Mouse (Mus musculus): ENCODE measurements around the gene Cenpj.

Cenpj gene

DNA sequence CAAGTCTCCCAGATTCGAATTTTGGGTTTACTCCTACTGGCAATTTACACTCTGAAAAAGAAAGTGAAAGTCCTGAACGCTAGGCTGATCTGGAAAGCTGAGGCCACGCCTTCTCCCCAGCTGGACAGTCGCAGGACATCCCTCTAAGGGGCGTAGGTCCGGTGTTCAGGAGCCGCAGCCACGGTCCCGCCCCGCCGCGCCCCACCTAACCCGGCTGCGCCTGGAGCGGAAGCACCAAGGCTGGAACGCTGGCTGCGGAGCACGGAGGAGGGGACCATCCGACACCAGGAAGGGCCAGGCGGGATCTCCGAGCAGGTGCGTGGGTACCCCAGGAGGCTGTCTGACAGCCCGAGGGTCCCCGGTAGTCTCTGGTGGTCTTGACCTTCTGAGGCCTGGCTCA is at the start of gene Cenpj, which contains the start of gene Parp4:
Gene Cenpj, minus strand, starts transcription at position 10 of the 400 bp plus-strand sequence.
Gene Parp4, plus strand, starts transcription at position 204 of the 400 bp plus-strand sequence.
- DNase-seq (ENCODE audit: low spot score) = peak; percentile 56

DNA sequence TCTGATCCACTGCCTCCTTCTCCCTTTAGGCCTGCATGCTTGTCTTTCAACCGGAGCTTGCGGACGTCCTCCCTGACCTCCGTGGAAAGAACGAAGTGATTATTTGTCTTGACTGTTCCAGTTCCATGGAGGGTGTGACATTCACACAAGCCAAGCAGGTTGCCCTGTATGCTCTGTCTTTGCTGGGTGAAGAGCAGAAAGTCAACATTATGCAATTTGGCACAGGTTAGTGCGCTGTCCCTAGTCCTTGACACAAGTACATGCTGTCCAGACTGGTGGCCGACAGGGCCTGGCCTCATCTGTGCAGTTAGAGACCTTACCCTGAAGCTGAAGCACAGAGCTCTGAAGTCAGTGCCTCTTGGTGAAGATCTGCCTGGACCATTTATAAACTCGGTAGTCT is 45.2 kb upstream of the Cenpj start:
- DNase-seq (ENCODE audit: low spot score) = no peak

DNA sequence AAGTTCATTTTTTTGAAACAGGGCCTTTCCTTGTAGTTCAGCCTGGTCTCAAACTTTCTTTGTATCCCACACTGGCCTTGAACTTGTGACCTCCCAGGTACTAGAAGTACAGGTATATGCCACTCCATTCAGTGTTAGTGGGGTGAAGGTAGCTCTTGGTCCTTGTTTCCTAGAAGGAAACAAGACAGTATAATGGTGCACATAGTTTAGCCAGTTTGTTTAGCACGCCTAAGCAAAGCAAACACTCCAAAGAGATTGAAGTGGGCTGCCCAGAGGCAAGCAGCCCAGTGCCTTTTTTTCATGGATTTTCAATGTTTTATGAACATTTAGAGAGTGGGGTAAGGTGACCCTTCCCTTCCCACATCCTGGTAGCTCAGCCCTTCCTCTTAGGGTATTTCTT is 42.2 kb upstream of the Cenpj start:
- no peak for DNase-seq (ENCODE audit: low spot score)

DNA sequence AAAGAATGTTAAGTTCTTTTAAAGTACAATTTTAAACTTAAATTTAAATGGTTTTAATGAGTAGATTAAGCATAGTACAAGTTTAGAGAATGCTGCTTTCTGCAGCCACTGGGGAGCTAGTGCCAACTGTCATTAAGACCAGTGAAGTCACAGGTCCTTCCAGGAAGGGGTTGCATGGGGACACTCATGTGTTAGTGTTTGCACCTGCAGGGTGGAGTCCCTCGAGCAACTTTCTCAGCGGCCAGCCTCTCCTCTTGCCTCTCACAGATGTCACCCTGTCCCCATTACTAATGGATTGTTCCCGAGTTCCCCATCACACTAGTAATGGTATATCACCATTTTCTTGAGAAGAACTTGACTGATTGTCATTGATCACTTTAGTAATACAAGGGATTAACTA is 38.0 kb upstream of the Cenpj start:
- no peak for DNase-seq (ENCODE audit: low spot score)

DNA sequence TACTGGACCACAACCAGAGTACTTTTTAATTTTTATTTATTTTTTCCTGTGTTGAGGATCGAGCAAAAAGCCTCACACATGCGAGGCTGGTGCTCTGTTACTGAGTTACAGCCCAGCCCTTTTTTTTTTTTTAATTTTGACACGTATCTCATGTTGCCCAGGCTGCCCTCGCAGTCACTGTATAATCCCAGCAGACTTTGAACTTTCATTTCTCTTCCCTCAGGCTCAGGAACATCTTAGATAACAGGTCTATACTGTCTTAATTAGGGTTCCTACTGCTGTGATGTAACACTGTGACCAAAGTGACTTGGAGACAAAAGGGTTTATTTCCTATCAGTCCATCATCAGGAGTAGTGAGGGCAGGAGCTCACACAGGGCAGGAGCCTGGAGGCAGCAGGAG is 29.9 kb upstream of the Cenpj start:
- no peak for DNase-seq (ENCODE audit: low spot score)

DNA sequence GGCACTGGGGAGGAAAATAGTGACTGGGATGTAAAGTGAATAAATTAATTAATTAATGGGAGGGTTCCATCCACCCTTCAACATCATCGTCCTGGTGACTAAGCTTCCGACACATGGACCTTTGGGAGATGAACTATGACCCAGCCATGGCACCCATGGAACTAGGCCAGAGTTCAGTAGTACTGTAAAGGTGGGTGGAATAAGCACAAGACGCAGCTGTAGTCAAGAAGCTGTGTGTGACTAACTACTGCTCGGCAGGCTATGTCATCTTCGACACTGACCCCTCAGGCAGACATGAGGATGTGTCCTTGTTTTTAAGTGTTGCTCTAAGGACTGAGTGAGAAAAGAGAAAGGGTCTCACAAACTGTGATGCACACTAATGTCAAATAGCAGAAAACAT is 29.2 kb upstream of the Cenpj start:
- no peak for DNase-seq (ENCODE audit: low spot score)

DNA sequence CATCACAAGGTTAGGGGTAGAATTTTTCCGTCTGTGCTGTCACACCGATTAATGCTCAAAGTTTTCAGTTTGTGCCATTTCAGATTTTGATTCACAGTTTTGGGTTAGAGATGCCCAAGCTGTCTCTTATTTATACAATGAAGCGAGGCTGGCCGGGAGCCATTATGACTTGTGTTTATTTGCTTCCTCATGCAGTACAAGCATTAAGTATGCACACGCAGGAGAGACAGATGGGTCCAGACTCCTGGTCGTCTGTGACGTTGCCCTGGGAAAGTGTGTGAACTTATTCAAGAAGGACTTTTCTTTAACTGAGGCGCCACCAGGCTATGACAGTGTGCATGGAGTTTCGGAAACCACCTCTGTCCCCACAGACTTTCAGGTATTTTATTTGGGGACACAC is 26.8 kb upstream of the Cenpj start:
- DNase-seq (ENCODE audit: low spot score) = no peak

DNA sequence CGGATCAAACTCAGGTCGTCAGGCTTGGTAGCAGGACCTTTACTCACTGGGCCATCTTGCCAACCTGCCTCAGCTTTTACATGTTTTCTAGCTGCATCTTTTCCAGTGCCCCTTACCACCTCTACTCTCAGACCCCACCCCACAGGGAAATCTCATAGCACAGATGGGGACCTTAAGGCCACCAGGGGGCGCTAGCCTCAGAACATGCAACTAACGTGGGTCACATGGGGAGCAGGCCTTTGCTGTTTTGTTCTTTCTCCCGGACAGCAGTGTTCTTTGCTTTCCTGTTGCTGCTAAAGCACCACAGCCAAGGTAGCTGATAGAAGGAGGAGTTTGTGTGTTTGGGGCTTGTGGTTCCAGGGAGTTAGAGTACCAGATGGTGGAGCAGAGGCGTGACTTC is 23.5 kb upstream of the Cenpj start:
- no peak for DNase-seq (ENCODE audit: low spot score)

DNA sequence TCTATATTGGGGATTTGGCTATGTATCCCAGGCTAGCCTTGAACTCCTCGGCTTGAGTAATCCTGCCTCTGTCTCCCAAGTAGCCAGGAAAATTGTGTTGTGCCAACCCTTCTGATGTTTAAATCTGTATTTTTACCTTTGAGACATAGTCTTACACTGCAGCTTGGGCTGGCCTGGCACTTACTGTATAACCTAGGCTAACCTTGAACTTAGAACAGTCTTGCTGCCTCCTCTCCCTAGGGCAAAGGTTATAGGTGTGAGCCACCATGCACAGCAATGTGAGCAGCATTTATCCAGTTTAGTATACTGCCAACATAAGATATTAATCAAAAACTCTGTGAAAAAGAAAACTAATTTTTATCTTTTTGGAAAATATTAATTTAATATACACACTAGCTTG is 19.6 kb upstream of the Cenpj start:
- no peak for DNase-seq (ENCODE audit: low spot score)

DNA sequence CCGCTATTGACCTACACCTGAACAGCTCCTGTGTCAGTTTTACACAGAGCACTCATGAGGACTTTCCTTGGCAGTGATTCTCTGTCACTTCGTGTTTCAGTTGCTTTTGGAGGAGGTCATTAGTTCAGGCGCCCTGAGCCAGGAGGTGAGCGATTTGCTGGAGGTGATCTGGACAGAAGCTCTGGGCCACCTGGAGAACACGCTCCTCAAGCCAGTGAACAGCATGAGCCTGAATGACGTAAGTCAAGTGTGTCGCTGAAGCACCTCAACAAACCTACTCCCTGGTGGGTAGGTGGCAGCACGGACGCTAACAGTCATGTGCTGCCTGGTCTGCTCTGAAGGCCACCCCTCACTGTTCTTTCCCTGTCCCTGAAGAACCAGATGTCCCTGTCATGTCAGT is 17.0 kb upstream of the Cenpj start:
- DNase-seq (ENCODE audit: low spot score) = no peak

DNA sequence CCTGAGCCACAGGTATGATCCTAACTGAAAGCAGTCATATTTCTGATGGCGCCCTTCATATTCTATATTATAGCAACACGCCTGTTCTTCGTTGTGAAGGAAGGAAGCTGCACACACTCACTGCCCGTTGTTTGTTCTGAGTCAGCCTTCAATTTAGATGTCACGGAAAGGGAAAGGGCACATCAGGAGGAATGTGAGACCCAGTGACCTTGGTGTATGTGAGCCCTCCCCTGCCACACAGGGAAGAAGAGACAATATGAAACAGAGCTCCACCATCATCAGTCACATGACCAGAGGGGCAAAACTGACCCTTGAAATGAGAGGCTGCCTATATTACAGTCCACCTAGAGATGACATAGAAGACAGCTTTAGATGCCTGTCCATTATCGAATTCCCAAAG is 7.1 kb upstream of the Cenpj start:
- DNase-seq (ENCODE audit: low spot score) = no peak

DNA sequence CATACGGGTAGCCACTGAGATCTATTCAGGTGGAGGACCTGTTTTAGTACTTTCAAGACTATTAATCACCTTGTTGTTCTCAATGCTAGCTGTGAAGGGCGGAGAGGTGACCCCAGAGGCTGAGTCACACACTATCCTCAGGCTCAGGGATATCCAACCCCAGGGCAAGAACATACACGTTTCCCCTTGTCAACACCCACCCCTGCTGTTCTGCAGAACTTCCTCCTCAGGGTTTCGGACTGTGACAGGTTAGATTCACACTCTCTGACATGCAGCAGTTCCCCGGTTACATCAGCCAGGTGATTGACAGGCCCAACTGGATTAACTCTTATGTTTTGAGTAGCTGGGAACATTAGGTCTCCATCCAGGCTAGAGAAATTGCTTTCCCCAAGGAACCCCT is 5.9 kb upstream of the Cenpj start:
- no peak for DNase-seq (ENCODE audit: low spot score)

DNA sequence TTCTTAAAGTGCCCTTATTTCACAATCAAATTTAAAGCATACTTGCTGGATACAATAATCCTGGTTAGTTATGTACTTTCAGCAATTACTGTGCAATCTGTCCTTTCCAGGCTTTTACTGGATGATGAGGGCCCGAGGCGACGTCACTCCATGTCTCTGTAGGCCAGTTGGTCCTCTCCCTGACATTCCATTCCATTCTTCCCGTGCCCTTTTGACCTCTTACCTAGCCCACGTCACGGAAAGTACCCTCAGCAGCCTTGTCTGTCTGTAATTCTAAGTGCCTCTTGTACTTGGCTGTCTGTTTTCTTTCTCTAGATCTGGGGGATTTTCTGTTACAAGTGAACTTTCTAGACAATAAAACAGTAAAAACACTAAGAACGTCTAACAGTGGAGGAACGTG is 3.8 kb upstream of the Cenpj start:
- DNase-seq (ENCODE audit: low spot score) = no peak

DNA sequence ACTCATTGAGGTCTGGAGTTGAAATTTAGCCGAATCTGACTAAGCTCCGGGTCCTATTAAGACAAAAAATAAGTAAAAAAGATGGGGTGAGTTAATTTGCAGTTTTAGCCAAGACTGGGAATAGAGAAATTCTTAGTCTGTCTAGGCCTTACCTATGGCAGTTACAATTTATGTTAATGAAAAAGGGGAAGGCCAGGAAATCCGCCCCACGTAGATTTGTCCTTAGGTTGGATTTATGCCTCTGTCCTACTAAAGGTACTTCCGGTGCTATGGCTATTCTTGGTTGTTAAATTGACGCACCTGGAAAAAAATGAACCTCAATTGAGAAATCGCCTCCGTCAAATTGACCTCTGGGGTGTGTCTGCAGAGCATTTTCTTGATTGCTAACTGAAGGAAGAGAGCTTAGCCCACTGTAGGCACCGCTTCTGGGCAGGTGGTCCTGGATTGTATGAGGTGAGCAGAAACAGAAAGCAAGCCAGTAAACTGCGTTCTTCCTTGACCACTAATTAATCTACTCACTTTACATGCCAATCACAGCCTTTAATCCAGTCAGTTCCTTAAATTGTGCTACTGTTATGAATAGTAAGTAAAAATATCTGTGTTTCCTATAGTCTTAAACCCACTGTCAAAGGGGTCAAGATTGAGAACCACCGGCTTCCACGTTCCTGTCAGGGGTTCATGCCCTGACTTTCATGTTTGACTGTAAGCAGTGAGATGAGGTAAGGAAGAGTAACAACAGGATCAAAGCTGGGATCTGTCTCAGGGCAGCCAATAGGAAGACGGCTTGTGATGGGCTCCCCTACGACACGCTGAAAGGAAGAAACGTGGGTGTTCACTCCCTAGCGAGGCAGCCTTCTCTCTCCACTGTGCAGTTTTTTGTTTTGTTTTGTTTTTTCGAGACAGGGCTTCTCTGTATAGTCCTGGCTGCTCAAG is 1.0 kb upstream of the Cenpj start:
- no peak for DNase-seq (ENCODE audit: low spot score)

DNA sequence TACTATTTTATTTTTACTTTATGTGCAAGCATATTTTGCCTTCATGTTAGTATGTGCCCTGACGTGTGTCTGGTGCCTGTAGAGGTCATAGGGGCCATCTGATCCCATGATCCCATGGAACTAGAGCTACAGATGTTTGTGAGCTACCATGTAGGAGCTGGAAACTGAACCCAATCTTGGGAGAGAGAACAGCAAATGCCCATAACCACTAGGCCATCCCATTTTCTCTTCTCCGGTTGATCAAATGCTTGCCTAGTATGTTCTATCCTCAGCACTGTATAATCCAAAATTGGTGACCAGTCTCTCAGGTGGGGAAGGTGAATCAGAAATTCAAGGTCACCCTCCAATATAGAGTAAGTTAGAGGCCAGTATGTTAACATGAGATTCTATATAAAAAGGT is 2.7 kb downstream of the Cenpj start:
- no peak for DNase-seq (ENCODE audit: low spot score)

DNA sequence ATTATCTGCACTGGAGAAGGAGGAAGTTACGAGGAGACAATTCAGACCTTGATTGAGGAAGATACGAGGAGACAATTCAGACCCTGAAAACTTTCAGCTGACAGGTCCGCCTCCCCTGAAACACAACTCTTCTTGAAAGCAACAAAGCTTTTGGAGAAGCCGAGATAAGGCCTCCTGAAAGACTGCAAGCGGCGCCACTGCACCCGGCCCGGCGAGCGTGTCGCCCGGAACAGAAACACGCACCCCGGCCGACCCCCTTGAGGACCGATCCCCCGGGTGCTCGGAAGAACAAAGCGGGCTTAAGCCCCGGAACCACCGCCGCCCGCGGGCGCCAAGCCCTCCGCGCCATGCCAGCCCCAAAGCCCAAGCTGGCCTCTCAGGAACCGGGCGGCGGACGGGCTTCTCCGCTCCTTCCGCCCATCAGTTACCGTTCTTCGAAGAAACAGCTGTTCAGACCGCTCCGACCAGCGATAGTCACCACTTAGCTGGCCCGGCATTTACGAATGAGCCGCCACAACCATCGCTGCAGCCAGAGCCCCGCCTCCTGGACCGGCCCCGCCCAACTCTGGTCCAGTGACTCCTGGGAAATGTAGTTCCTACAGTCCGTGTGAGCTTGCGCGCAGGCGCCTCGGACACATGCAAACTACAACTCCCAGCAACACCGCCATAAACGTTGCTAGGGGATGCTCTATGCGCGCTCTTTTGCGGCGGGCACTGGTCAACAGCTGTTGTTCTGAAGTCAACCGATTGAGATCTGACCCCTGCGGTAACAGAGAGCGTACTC is 3.7 kb downstream of the Cenpj start:
- DNase-seq (ENCODE audit: low spot score) = peak; percentile 63

DNA sequence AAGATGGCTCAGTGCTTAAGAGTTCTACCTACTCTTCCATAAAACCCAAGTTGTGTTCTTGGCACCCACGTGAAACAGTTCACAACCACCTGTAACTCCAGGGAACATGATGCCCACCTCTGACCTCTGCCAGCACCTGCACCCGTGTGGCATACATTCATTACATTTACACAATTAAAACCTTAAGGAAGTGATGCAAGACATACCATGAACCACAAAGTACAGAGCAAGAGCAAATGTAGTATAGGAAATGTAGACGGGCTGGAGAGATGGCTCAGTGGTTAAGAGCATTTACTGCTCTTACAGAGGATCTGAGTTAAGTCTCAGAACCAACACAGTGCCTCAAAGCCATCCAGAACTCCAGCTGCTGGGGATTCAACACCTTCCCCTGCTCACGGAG is 6.2 kb downstream of the Cenpj start:
- DNase-seq (ENCODE audit: low spot score) = no peak

DNA sequence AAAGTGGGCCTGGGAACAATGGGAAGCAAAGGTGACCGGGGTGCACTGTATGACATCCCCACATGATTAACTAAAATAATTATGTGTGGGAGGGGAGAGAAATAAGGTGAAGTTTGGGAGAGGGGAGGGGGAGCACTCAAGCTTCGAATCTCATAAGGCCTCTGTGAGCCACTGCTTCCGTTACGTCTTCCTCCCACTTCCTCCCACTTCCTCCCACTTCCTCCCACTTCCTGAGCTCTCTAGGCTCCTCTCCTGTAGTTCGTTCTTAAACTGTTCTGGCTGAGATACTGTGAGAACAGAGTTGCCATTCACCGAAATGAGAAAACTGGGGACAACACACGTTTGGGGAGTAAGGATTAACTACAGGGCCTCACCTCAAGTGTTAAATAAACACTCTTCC is 7.7 kb downstream of the Cenpj start:
- DNase-seq (ENCODE audit: low spot score) = no peak

DNA sequence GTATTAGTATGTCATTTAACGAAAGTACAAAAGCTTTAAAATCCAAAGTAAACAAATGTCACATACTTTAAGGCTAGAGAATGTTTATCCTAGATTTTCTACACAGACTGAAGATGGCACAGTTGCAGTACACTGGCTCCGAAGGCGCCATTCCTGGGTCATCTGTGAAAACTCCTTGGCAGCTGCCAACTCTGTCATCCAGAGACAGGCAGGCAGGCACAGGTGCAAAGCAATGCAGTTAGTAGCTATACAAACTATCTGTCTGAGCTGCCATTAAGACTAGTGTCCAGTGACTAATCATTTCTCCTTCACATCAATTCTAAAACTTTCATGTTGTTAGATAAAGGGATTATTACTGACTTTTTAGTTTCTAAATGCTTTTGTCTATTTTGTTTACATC is 16.1 kb downstream of the Cenpj start:
- no peak for DNase-seq (ENCODE audit: low spot score)

DNA sequence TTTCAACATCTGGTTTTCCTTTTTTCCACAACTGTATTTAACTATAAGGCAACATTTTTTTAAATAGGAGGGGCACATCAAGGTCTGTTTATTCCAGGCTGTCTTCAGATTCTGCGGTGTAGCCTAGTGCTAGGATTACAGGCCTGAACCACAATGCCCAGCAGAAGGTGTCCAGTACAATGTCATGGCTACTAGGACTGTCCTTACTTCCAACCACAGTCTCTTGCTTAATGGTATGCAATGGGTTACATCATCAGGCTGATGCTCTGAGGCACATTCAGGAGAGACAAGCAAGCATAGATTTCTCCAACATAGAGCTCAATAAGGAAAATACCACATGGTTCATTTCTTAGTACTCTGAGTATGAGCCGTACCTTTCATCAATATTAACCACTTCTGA is 20.5 kb downstream of the Cenpj start:
- DNase-seq (ENCODE audit: low spot score) = no peak

DNA sequence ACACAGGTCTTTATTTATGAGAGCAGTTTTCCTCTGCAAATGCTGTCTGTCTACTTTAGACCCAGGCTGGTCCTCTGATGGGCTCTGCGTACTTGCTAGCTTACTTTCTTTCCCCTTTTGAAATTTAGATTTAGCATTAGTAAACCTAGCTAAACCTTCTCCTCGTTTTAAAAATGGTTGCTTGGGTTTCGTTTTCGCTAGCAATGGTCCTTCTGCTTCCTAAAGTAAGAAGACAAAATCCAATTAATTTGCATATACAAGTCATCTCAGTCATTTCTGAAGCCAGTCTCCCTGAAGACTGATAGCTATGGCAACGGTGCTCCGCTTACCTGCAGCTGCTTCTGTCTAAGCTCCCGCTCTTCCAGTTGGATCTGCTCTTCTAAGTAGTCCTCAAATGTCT is 21.9 kb downstream of the Cenpj start:
- no peak for DNase-seq (ENCODE audit: low spot score)

DNA sequence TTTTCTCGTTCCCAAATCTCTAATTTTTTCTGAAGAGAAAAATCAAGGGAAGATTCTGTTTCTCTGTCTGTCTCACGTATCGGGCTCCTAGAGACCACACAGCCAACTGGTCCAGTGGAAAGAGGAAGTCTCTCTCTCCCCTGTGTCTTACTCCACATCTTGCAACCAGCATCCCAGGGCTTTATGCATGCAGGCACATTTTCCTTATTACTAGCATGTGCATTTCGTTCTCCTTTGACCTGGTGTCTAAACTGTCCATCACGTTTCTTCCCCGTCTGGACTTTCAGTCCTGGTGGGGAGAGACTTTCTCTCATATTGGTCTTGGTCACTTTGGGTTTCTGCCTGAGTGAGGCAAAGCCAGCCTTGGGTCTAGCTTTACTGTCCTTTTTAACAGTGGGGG is 22.3 kb downstream of the Cenpj start:
- no peak for DNase-seq (ENCODE audit: low spot score)

DNA sequence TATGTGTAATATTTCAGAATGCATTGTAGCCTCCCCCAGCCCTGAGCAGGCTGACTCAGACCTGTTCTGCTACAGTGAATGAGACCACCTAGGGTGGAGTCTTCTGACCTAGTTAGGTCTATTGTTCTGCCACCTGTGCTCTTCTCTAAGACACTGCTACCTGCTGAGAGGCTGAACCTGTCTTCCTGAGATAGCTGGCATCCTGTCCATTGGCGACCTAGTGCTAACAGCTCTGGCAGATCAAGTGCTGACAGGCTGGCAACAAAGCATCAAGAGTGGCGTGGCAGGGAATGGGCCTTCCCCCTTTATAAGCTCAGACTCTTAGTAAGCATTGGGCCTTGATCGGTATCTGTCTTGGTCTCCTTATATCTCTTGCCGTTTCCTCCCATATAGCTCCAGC is 24.3 kb downstream of the Cenpj start:
- no peak for DNase-seq (ENCODE audit: low spot score)
